Mouse (Mus musculus) skeletal muscle tissue, postnatal 0 days (tissue): Measurements from ENCODE around the gene Olfr382. TPM values are rescaled to one million over a fixed set of nuclear protein-coding genes. Genes with fewer than 3 reads are reported as not detected.

Experiments
- polyA plus RNA-seq: library from polyadenylated mRNA; unstranded; fragments of >200 nt; fragmentation: Nextera tagmentation; extraction: Ambion mirVana; gene quantifications from 2 replicates; pipeline ENCODE4 v1.2.1, GENCODE M21; 2015

The Olfr382 gene
- not detected in 2 replicates for polyA plus RNA-seq

DNA sequence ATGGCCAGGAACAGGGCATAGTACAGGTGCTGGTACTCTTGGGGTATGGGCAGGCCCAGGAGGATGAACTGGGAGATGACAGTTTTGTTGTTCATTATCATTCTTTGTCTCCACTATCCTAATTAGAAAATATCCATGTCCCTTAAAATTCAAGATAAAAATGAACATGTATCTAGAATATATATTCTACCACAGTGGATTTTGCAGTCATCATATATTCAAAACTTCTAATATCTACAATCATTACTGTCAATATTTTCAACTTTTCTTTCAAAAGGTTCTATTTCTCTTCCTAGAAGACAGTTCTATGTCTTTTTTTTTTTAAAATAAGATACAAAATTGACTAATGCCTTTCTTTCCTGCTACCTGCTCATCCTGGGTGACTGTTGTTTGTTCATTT is at the start of gene Olfr382:
Gene Olfr382, minus strand, starts transcription at position 101 of the 400 bp plus-strand sequence.

DNA sequence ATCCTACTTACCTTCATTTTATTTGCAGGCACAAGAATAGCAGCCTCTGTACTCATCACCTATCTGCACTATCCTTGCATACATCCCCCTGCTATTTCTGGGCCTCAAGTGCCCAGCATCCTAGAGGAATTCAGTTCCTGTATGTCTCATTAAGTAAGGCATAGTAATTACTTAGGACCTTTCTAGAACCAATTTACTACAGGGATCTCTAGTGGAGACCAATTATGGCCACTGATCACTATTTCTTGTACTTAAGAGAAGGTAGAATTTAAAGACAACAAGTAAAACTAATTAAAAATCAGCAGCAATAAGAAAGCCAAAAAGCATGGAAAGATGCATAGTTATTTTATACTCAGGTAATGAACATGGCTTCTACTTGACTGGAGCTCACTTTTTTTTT is 25.5 kb downstream of the Olfr382 start, which contains the start of gene Olfr381:
Gene Olfr381, minus strand, starts transcription at position 101 of the 400 bp plus-strand sequence.

Other genes with a start within 250 kb of the Olfr382 start
- 0.03 and 0.07 TPM in 2 replicates for gene Trpv3, start 249.8 kb downstream of the Olfr382 start, polyA plus RNA-seq
- 4.4 and 6.5 TPM in 2 replicates for gene Aspa, start 187.6 kb downstream of the Olfr382 start, polyA plus RNA-seq
- not detected in 2 replicates for gene Gm49340, start 187.5 kb downstream of the Olfr382 start, polyA plus RNA-seq
- 0.10 TPM in 1 of 2 replicates, not detected in the other for gene Spata22, start 187.5 kb downstream of the Olfr382 start, polyA plus RNA-seq
- not detected in 2 replicates for gene Olfr20, start 166.4 kb downstream of the Olfr382 start, polyA plus RNA-seq
- not detected in 2 replicates for gene Olfr376, start 146.0 kb downstream of the Olfr382 start, polyA plus RNA-seq
- not detected in 2 replicates for gene Olfr1, start 117.6 kb downstream of the Olfr382 start, polyA plus RNA-seq
- gene Olfr378, start 88.7 kb downstream of the Olfr382 start, polyA plus RNA-seq, result not detected in 2 replicates
- gene Olfr380, start 59.7 kb downstream of the Olfr382 start, polyA plus RNA-seq, result not detected in 2 replicates
- not detected in 2 replicates for gene Olfr381, start 25.6 kb downstream of the Olfr382 start, polyA plus RNA-seq
- gene Olfr385, start 75.8 kb upstream of the Olfr382 start, polyA plus RNA-seq, result not detected in 2 replicates
- gene Olfr384, start 81.4 kb upstream of the Olfr382 start, polyA plus RNA-seq, result not detected in 2 replicates
- not detected in 2 replicates for gene Zfp735, start 171.6 kb upstream of the Olfr382 start, polyA plus RNA-seq